Mouse (Mus musculus) testis, postnatal 14 days (tissue): ENCODE data around the gene Rhbg.
"Not testable (repeated sequence)": the region's sequence is repeated elsewhere in the genome, so short reads cannot be mapped to it uniquely, and the experiment has no call there.

ENCODE experiments used
- DNase-seq: peaks from one replicate; pipeline ENCODE4 v3.0.0; 2021; ENCODE audit warnings: low spot score

Gene Rhbg

GRCm38 (mm10) chr3:88254268-88254926 is at the start of gene Rhbg:
Gene Rhbg, minus strand, starts transcription at chr3:88254709.
- no peak for DNase-seq

GRCm38 (mm10) chr3:88299172-88299571 is 44.7 kb upstream of the Rhbg start:
- DNase-seq, result no peak

GRCm38 (mm10) chr3:88297321-88297851 is 42.9 kb upstream of the Rhbg start:
- DNase-seq, result no peak

- DNase-seq, result peak; percentile 98
These were observed 42.2 kb upstream of the Rhbg start, which contains the start of the genes Tsacc and Cct3 for GRCm38 (mm10) chr3:88296561-88297318. Gene Tsacc, minus strand, starts transcription at chr3:88296999. Gene Cct3, plus strand, starts transcription at chr3:88297116.

GRCm38 (mm10) chr3:88296110-88296560 is 41.6 kb upstream of the Rhbg start:
- no peak for DNase-seq

- DNase-seq, result not testable (repeated sequence)
These were observed 40.8 kb upstream of the Rhbg start for GRCm38 (mm10) chr3:88295272-88295671.

- DNase-seq, result no peak
These were observed 37.5 kb upstream of the Rhbg start for GRCm38 (mm10) chr3:88291970-88292369.

GRCm38 (mm10) chr3:88288133-88288713 is 33.7 kb upstream of the Rhbg start:
- DNase-seq, result not testable (repeated sequence)

GRCm38 (mm10) chr3:88287110-88287509 is 32.6 kb upstream of the Rhbg start, which contains the start of gene Gm38392:
Gene Gm38392, minus strand, starts transcription at chr3:88287210.
- DNase-seq, result no peak

GRCm38 (mm10) chr3:88285565-88285895 is 31.0 kb upstream of the Rhbg start:
- not testable (repeated sequence) for DNase-seq

GRCm38 (mm10) chr3:88284815-88285564 is 30.5 kb upstream of the Rhbg start:
- not testable (repeated sequence) for DNase-seq

- not testable (repeated sequence) for DNase-seq
These were observed 26.8 kb upstream of the Rhbg start for GRCm38 (mm10) chr3:88281141-88281916.

GRCm38 (mm10) chr3:88280035-88280434 is 25.5 kb upstream of the Rhbg start:
- DNase-seq, result no peak

GRCm38 (mm10) chr3:88276529-88277143 is 22.1 kb upstream of the Rhbg start:
- DNase-seq, result no peak

- no peak for DNase-seq
These were observed 21.6 kb upstream of the Rhbg start for GRCm38 (mm10) chr3:88276121-88276520.

- DNase-seq, result peak; percentile 46
These were observed 19.5 kb upstream of the Rhbg start for GRCm38 (mm10) chr3:88274002-88274401.

GRCm38 (mm10) chr3:88271859-88272258 is 17.4 kb upstream of the Rhbg start:
- DNase-seq, result no peak

GRCm38 (mm10) chr3:88271298-88271697 is 16.8 kb upstream of the Rhbg start:
- DNase-seq, result not testable (repeated sequence)

- DNase-seq, result no peak
These were observed 14.5 kb upstream of the Rhbg start for GRCm38 (mm10) chr3:88268991-88269390.

GRCm38 (mm10) chr3:88268014-88268413 is 13.5 kb upstream of the Rhbg start:
- DNase-seq, result not testable (repeated sequence)

- no peak for DNase-seq
These were observed 7.8 kb upstream of the Rhbg start for GRCm38 (mm10) chr3:88262346-88262745.
